Mouse (Mus musculus): Measurements from ENCODE around the gene Dcun1d2.

DNA sequence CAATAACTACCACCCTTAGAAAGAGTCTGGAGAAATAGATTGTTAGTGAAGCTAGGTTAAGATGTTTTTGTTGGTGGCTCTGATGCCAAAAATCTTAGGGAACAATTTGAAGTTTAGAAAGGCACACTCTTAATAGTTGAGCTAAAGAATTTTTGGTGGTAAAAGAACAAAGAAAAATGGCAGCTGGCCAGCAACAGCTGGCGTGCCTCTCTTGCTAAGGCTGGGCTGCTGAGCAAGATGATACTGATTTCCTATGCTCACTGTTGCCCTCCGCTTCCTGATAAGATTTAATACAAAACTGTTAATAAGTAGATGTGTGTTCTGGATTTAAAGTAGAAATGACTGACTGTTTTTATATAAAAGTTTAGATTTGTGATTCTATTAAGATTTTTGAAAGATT, 20.4 kb downstream of the Dcun1d2 start:
- TF ChIP-seq CTCF (IDR thresholded peaks at IDR 0.05; ENCODE audit: extremely low read depth, insufficient read depth, insufficient read length, insufficient replicate concordance) = no peak
- TF ChIP-seq POLR2A (IDR thresholded peaks at IDR 0.05; ENCODE audit: low read depth, low read length) = no peak
